Comparison of ENCODE assay signal across 8 mouse cellular contexts in genomic region chr16:57177254-57177653, GRCm38 (mm10). TPM values are rescaled to one million over a fixed set of nuclear protein-coding genes. Genes with fewer than 3 reads are reported as not detected.
DNase-seq lines count a peak whose midpoint lies in the region; ATAC-seq and TF ChIP-seq lines count a peak whose summit lies in the region.

No protein-coding gene starts in this region.

- in situ Hi-C loops in Patski (cut with MboI; ENCODE audit: low pct_unique_long_range_greater_than_20kb), result no loop called here

- CTCF ChIA-PET in Patski (lab: Charles Lee), result interaction anchor here (0.9 to 2.4 kb wide), 4 partner anchors 9 to 417 kb away, joined by 3 to 7 read pairs (median 4); no protein-coding TSS in a partner anchor

- TF ChIP-seq CTCF in Patski (IDR thresholded peaks at IDR 0.05), result peak; percentile 73
- TF ChIP-seq CTCF in lung, postnatal 0 days (IDR thresholded peaks at IDR 0.05), result peak; percentile 77
- no peak for TF ChIP-seq CTCF in thymus, adult 2 months (IDR thresholded peaks at IDR 0.05; ENCODE audit: borderline replicate concordance, control insufficient read depth, extremely low read depth, insufficient read depth, low read length, poor library complexity)

- H3K27ac ChIP-seq in hindbrain, embryonic 14.5 days, result no peak overlapping the region
- H3K27ac ChIP-seq in hindbrain, embryonic 10.5 days, result no peak overlapping the region
- no peak overlapping the region for H3K27ac ChIP-seq in lung, postnatal 0 days (ENCODE audit: low read length)
- no peak overlapping the region for H3K27ac ChIP-seq in thymus, adult 2 months (ENCODE audit: control insufficient read depth, insufficient read depth, low read length)

- ATAC-seq in hindbrain, embryonic 14.5 days (ENCODE audit: low FRiP score), result no peak
- ATAC-seq in Patski, result no peak
- ATAC-seq in erythroid progenitor cell, adult 5-6 weeks (replicated peaks; ENCODE audit: low FRiP score, poor library complexity, severe bottlenecking), result peak; percentile 68; the same call in 1 of the 2 replicates
- no peak for ATAC-seq in lung, postnatal 0 days

- POLR2A ChIA-PET in Patski (lab: Charles Lee), result no interaction called here

- no peak for TF ChIP-seq EP300 in lung, postnatal 0 days (IDR thresholded peaks at IDR 0.05)

- H3K4me1 ChIP-seq in hindbrain, embryonic 14.5 days (replicated peaks; ENCODE audit: control insufficient read depth, insufficient read depth, low read length), result no peaks in the 10 kb centered on the region
- H3K4me1 ChIP-seq in hindbrain, embryonic 10.5 days (replicated peaks), result peaks cover 3% of the 10 kb centered on the region; the same call in 1 of the 2 replicates
- no peaks in the 10 kb centered on the region for H3K4me1 ChIP-seq in lung, postnatal 0 days (ENCODE audit: insufficient read depth, low read depth, low read length)
- H3K4me1 ChIP-seq in thymus, adult 2 months (replicated peaks; ENCODE audit: control insufficient read depth, insufficient read depth, low read length), result no peaks in the 10 kb centered on the region

- no peaks in the 10 kb centered on the region for H3K9me3 ChIP-seq in hindbrain, embryonic 14.5 days (ENCODE audit: control insufficient read depth, low read length)
- H3K9me3 ChIP-seq in hindbrain, embryonic 10.5 days, result no peaks in the 10 kb centered on the region
- no peaks in the 10 kb centered on the region for H3K9me3 ChIP-seq in lung, postnatal 0 days (ENCODE audit: low read length)

- H3K9ac ChIP-seq in hindbrain, embryonic 14.5 days, result no peak overlapping the region
- H3K9ac ChIP-seq in lung, postnatal 0 days (replicated peaks; ENCODE audit: low read depth), result no peak overlapping the region

- H3K27me3 ChIP-seq in hindbrain, embryonic 14.5 days (ENCODE audit: control insufficient read depth, insufficient read depth, low read length), result no peaks in the 10 kb centered on the region
- no peaks in the 10 kb centered on the region for H3K27me3 ChIP-seq in hindbrain, embryonic 10.5 days (ENCODE audit: insufficient read depth, poor library complexity, severe bottlenecking)
- no peaks in the 10 kb centered on the region for H3K27me3 ChIP-seq in Patski
- H3K27me3 ChIP-seq in lung, postnatal 0 days (replicated peaks; ENCODE audit: insufficient read depth, low read length), result no peaks in the 10 kb centered on the region
- no peaks in the 10 kb centered on the region for H3K27me3 ChIP-seq in thymus, adult 2 months (ENCODE audit: control insufficient read depth, insufficient read depth, low read length)

- H3K36me3 ChIP-seq in hindbrain, embryonic 14.5 days (replicated peaks; ENCODE audit: control insufficient read depth, insufficient read depth), result peaks cover 44% of the 10 kb centered on the region
- peaks cover 46% of the 10 kb centered on the region for H3K36me3 ChIP-seq in hindbrain, embryonic 10.5 days
- peaks cover 12% of the 10 kb centered on the region; the same call in 1 of the 2 replicates for H3K36me3 ChIP-seq in lung, postnatal 0 days (ENCODE audit: insufficient read depth, low read length)
- H3K36me3 ChIP-seq in thymus, adult 2 months (ENCODE audit: control insufficient read depth, insufficient read depth, low read length), result peaks cover 7% of the 10 kb centered on the region

- 68% methylated on average over 2 of the region's 2 CpGs for WGBS in hindbrain, embryonic 14.5 days
- 55% methylated on average over 2 of the region's 2 CpGs for WGBS in hindbrain, embryonic 10.5 days
- WGBS in lung, postnatal 0 days, result 60% methylated on average over 2 of the region's 2 CpGs
- WGBS in thymus, adult 2 months, result 90% methylated on average over 2 of the region's 2 CpGs

- DNase-seq in hindbrain, embryonic 14.5 days (ENCODE audit: low spot score), result peak; percentile 76
- no peak for DNase-seq in hindbrain, embryonic 10.5 days (ENCODE audit: low spot score)
- peak; percentile 72 for DNase-seq in CD4-positive, CD25-positive, alpha-beta regulatory T cell, adult 2 months (ENCODE audit: low read depth, low spot score)
- DNase-seq in Patski (ENCODE audit: low read depth, low spot score), result peak; percentile 6
- peak; percentile 85 for DNase-seq in lung, postnatal 0 days (ENCODE audit: low spot score)
- peak; percentile 35 for DNase-seq in thymus, adult 2 months
- DNase-seq in ovary, adult 18-20 months (ENCODE audit: low spot score), result no peak

- no peak for TF ChIP-seq POLR2A in thymus, adult 2 months (IDR thresholded peaks at IDR 0.05; ENCODE audit: control insufficient read depth, extremely low read depth, insufficient read depth, low read length, poor library complexity)

- H3K4me2 ChIP-seq in hindbrain, embryonic 14.5 days (replicated peaks), result no peak overlapping the region
- no peak overlapping the region for H3K4me2 ChIP-seq in lung, postnatal 0 days (replicated peaks; ENCODE audit: low read depth, low read length)

- H3K4me3 ChIP-seq in hindbrain, embryonic 14.5 days (replicated peaks; ENCODE audit: low read length), result no peak overlapping the region
- H3K4me3 ChIP-seq in hindbrain, embryonic 10.5 days, result no peak overlapping the region
- no peak overlapping the region for H3K4me3 ChIP-seq in lung, postnatal 0 days (ENCODE audit: low read depth, low read length)
- H3K4me3 ChIP-seq in thymus, adult 2 months (ENCODE audit: control insufficient read depth, insufficient read depth, low read length), result no peak overlapping the region

RNA-seq across cellular contexts. Expression of gene Nit2, which starts 10.1 kb away (rescaled TPM):
- polyA plus RNA-seq in hindbrain, embryonic 14.5 days (2014; fragmentation: Nextera tagmentation; extraction: Ambion mirVana), result 49.1 and 50.3 TPM in 2 replicates
- polyA plus RNA-seq in hindbrain, embryonic 10.5 days (2016; fragmentation: Nextera tagmentation; extraction: Ambion mirVana), result 45.6 and 47.9 TPM in 2 replicates
- polyA plus RNA-seq in Patski (2021), result 58.8 TPM
- 10.8 and 14.7 TPM in 2 replicates for total RNA-seq in erythroid progenitor cell, adult 5-6 weeks (2015; ENCODE audit: low replicate concordance)
- 0.39 TPM in 1 of 2 replicates, not detected in the other for total RNA-seq in erythroid progenitor cell, adult 5-6 weeks (2017; ENCODE audit: low replicate concordance)
- 35.8 and 40.0 TPM in 2 replicates for polyA plus RNA-seq in lung, postnatal 0 days (2015; fragmentation: Nextera tagmentation; extraction: Ambion mirVana)
- 14.4 and 18.4 TPM in 2 replicates for polyA plus RNA-seq in thymus, adult 2 months (2012; rRNA removed)

RNA-seq across cellular contexts. Expression of gene Tbc1d23, which starts 54.0 kb away (rescaled TPM):
- polyA plus RNA-seq in hindbrain, embryonic 14.5 days (2014; fragmentation: Nextera tagmentation; extraction: Ambion mirVana), result 39.8 and 41.4 TPM in 2 replicates
- 18.0 and 20.3 TPM in 2 replicates for polyA plus RNA-seq in hindbrain, embryonic 10.5 days (2016; fragmentation: Nextera tagmentation; extraction: Ambion mirVana)
- 38.6 TPM for polyA plus RNA-seq in Patski (2021)
- 19.1 and 19.7 TPM in 2 replicates for total RNA-seq in erythroid progenitor cell, adult 5-6 weeks (2015; ENCODE audit: low replicate concordance)
- 7.6 and 15.9 TPM in 2 replicates for total RNA-seq in erythroid progenitor cell, adult 5-6 weeks (2017; ENCODE audit: low replicate concordance)
- 22.9 and 23.5 TPM in 2 replicates for polyA plus RNA-seq in lung, postnatal 0 days (2015; fragmentation: Nextera tagmentation; extraction: Ambion mirVana)
- 15.7 and 17.5 TPM in 2 replicates for polyA plus RNA-seq in thymus, adult 2 months (2012; rRNA removed)

RNA-seq across cellular contexts. Expression of gene Tomm70a, which starts 55.8 kb away (rescaled TPM):
- polyA plus RNA-seq in hindbrain, embryonic 14.5 days (2014; fragmentation: Nextera tagmentation; extraction: Ambion mirVana), result 87.9 and 100 TPM in 2 replicates
- polyA plus RNA-seq in hindbrain, embryonic 10.5 days (2016; fragmentation: Nextera tagmentation; extraction: Ambion mirVana), result 48.3 and 48.9 TPM in 2 replicates
- 49.4 TPM for polyA plus RNA-seq in Patski (2021)
- 16.8 and 21.3 TPM in 2 replicates for total RNA-seq in erythroid progenitor cell, adult 5-6 weeks (2015; ENCODE audit: low replicate concordance)
- total RNA-seq in erythroid progenitor cell, adult 5-6 weeks (2017; ENCODE audit: low replicate concordance), result 11.4 and 18.1 TPM in 2 replicates
- polyA plus RNA-seq in lung, postnatal 0 days (2015; fragmentation: Nextera tagmentation; extraction: Ambion mirVana), result 17.2 and 17.7 TPM in 2 replicates
- 14.7 and 16.6 TPM in 2 replicates for polyA plus RNA-seq in thymus, adult 2 months (2012; rRNA removed)

Comparison
In these comparisons a context has a peak if more than half of its experiments do, and no peak if none do; other contexts are left out.
1. DNase-seq: peak in hindbrain, embryonic 14.5 days (single experiment), CD4-positive, CD25-positive, alpha-beta regulatory T cell, adult 2 months (single experiment), Patski (single experiment), lung, postnatal 0 days (single experiment) and thymus, adult 2 months (single experiment); none in hindbrain, embryonic 10.5 days (single experiment) and ovary, adult 18-20 months (single experiment).